Mouse (Mus musculus) embryonic fibroblast, embryonic 13.5 days (primary cell): ENCODE measurements around the gene Nr5a1.

ENCODE experiments used
- CTCF ChIP-seq: IDR thresholded peaks from 2 replicates; pipeline ENCODE4 v1.5.1; 2011; ENCODE audit warnings: mild to moderate bottlenecking, control low read depth, low read length, moderate library complexity, borderline replicate concordance; ENCODE audit not compliant: insufficient read depth
- POLR2A ChIP-seq: IDR thresholded peaks from 2 replicates; pipeline ENCODE4 v1.6.1; 2011; ENCODE audit warnings: low read depth, mild to moderate bottlenecking, control low read depth, low read length, moderate library complexity

GRCm38 (mm10) chr2:38717436-38717835 is 3.1 kb upstream of the Nr5a1 start:
- TF ChIP-seq CTCF (no peak), POLR2A (no peak)
